Mouse (Mus musculus) bone marrow, adult 2 months (tissue): Measurements from ENCODE around the gene Nprl2.

ENCODE experiments used
- CTCF ChIP-seq: fragments of 200-500 bp; IDR thresholded peaks from 2 replicates; pipeline ENCODE4 v1.5.1; 2011; ENCODE audit warnings: low read length, control low read depth; ENCODE audit not compliant: control insufficient read depth, insufficient read depth
- POLR2A ChIP-seq: fragments of 200-500 bp; IDR thresholded peaks from 2 replicates; pipeline ENCODE4 v1.6.1; 2011; ENCODE audit warnings: low read depth, mild to moderate bottlenecking, control low read depth, low read length, borderline replicate concordance; ENCODE audit not compliant: control insufficient read depth

GRCm38 (mm10) chr9:107526198-107527026 is 15.6 kb upstream of the Nprl2 start:
- no peak for TF ChIP-seq POLR2A
- TF ChIP-seq CTCF: no peak
